Mouse (Mus musculus) cerebellum, adult (tissue): ENCODE results near the gene Atp6v1a.

ENCODE experiments used
- ATAC-seq: cut with Nextera tagmentation; 2 replicates; pipeline ENCODE4 v1.9.2; 2017; ENCODE audit warnings: mild to moderate bottlenecking, moderate library complexity, mixed read lengths; ENCODE audit not compliant: insufficient number of reproducible peaks, low FRiP score, low TSS enrichment

Atp6v1a gene

DNA sequence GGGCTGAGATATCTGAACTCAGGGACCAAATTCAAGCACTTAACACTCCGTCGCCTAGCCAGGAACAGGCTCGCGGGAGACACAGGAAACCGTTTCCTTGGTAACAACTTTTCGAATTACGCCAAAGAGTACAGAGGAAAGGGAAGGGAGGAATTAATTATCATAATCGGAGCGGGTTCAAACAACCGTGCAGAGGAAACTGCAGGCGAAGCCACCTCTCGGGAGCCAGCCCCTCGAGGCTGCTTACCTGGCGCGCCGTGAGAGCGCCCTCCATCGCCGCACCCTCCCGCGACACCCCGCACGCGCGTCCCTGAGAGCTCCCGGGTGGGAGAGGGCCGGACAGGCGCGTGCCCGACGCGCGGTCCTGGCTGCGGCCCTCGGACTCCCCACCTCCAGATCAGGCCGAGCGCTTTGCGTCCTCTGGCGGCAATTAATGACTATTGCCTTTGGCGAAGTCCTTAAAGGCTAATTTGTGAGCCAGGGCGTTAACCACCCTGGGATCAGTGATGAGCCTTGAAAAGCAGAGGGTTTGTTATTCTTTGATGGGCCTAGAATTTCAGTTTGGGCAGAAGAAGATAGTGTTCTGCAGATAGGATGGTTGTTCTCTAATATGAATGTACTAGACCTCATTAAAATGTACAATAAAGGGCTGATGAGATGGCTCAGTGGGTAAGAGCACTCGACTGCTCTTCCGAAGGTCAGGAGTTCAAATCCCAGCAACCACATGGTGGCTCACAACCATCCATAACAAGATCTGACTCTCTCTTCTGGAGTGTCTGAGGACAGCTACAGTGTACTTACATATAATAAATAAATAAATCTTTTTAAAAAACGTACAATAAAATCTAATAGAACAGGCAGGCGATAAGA lies 76.2 kb downstream of the Atp6v1a start, which contains the start of gene Gramd1c:
Gene Gramd1c, minus strand, starts transcription at position 321 of the 870 bp plus-strand sequence.
- peak; percentile 79 for ATAC-seq

- no peak for ATAC-seq
Measured at GRCm38 (mm10) chr16:44061341-44061740, 78.2 kb downstream of the Atp6v1a start.

GRCm38 (mm10) chr16:44060604-44061286 lies 78.8 kb downstream of the Atp6v1a start:
- ATAC-seq: no peak

- ATAC-seq: peak; percentile 47; the same call in 1 of the 2 replicates
Measured at GRCm38 (mm10) chr16:44058745-44059144, 80.8 kb downstream of the Atp6v1a start.

DNA sequence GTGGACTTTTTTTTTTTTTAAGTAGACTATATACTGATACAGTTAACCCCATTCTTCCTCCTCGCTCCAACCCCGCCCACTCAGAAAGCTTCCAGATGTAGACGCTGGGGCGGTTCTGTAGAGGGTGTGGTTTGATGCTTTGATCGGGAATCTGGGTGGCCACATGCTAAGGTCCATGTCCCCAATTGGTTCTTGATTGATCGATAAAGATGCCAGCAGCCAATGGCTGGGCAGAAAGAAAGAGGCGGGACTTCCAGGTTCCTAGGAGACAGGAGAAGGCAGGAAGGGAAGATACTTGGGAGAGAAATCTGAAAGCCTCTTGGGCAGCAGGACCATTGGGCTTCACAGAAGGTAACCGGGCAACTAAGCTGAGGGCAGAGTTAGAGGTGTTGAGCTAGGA lies 83.7 kb downstream of the Atp6v1a start:
- no peak for ATAC-seq

- no peak for ATAC-seq
Measured at GRCm38 (mm10) chr16:44053265-44053664, 86.2 kb downstream of the Atp6v1a start.

DNA sequence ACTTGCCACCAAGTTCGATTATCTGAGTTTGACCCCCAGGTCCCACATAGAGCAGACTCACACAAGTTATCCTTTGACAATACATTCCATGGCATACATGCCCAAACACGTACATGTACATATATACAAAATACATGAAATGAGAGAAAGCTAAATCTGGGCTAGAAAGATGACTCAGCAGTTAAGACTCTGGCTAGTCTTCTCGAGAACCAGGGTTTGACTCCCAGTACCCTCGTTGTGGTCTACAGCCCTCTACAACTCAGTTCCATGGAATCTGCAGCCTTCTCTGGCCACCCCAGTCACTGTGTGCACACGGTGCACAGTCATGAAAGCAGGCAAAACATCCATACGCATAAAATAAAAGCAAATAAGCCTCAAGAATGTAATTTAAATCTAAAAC lies 87.1 kb downstream of the Atp6v1a start:
- ATAC-seq: no peak

- ATAC-seq: no peak
Measured at GRCm38 (mm10) chr16:44050139-44050538, 89.4 kb downstream of the Atp6v1a start.

DNA sequence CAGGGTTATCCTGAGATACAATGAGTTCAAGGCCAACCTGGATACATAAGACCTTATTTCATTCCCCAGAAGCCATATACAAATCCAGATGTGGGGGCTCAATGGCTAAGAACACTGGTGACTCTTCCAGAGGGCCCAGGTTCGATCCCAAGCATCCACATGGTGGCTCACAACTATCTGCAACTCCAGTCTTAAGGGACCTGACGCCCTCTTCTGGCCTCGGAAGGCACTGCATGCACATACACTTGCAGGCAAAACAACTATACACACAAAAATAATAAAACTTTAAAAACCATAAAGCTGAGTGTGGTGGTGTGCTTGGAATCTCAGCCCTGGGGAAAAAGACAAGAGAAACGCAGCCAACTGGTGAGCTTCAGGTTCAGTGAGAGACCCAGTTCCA lies 100.4 kb downstream of the Atp6v1a start:
- ATAC-seq: no peak
